13 mouse cellular contexts compared by ENCODE assay signal in the genomic region with DNA sequence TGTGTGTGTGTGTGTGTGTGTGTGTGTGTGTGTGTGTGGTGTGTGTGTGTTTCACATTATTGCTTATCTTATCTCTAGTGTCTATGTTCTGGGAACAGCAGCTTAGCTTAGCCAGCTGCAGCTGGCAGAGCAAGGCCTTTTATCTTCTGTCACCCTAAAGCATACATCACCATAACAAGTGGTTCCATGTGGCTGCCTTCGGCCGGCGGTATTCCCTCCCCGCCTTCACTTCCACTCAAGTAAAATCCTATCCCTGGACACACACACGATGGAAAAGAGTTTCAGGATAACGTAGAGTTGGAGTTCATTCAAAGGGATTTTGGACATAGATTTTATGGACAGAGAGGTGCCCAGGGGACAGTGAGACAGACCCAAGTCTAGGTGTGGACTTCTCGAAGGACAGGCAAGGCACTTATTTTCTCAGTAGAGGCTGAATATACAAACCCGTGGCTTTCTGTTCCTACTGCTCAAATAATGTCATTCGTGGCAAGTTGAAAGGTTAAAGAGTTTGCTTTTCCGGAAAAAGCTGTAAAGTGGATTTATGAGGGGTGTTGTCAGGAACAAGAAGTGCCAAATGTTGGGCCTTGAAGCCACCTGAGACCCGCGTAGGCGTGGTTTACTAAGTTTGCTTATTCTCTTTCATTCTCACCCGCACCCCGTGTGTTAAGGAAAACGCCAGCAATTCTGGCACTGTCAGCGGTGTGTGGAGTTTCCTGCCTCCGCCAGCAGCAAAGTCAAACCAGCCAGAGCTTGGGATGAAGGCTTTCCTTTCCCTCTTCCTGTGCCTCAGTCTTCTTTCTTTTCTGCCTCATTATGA. TPM values are rescaled to one million over a fixed set of nuclear protein-coding genes. Genes with fewer than 3 reads are reported as not detected.
DNase-seq lines count a peak whose midpoint lies in the region; ATAC-seq and TF ChIP-seq lines count a peak whose summit lies in the region.
"Had no signal": no experiment of that assay in that cellular context is flagged by ENCODE, and none has a peak within 500 bp of the region (broad histone marks: within the 10 kb centered on the region; RNA-seq: fewer than 3 reads in every experiment).

No protein-coding gene starts in this region.

- TF ChIP-seq EP300 in heart, postnatal 0 days (IDR thresholded peaks at IDR 0.05; ENCODE audit: low read depth) = no peak
- no peak for TF ChIP-seq EP300 in lung, postnatal 0 days (IDR thresholded peaks at IDR 0.05)

- H3K4me2 ChIP-seq in heart, postnatal 0 days (ENCODE audit: low read depth, low read length) = no peak overlapping the region
- peak overlapping the region; percentile 27 for H3K4me2 ChIP-seq in kidney, embryonic 15.5 days
- H3K4me2 ChIP-seq in lung, postnatal 0 days (replicated peaks; ENCODE audit: low read depth, low read length) = 0 out of 2 replicates have a peak overlapping the region, but pooled peaks have one; percentile 27

- peak; percentile 64 for DNase-seq in heart, postnatal 0 days (ENCODE audit: low spot score)
- DNase-seq in heart, adult 11 months = no peak
- peak; percentile 49 for DNase-seq in embryo, embryonic 10 days (ENCODE audit: low spot score)
- peak; percentile 56 for DNase-seq in lung, postnatal 0 days (ENCODE audit: low spot score)
- DNase-seq in left cerebral cortex, adult 2 months (ENCODE audit: extremely low spot score in 1 of 2, low spot score in 2 of 2) = no peak
- no peak for DNase-seq in layer of hippocampus, adult 9-10 months (ENCODE audit: low spot score)
- no peak for DNase-seq in cerebellum, postnatal 14 days
- DNase-seq: retina, postnatal 1 day; thymus, adult 2 months had no signal

- intact Hi-C loops in left cerebral cortex, adult 2 months (cut with DNase I) = no loop called here

- peak; percentile 64 for ATAC-seq in heart, postnatal 0 days (ENCODE audit: insufficient read depth, low read depth)
- ATAC-seq in kidney, embryonic 15.5 days (replicated peaks; ENCODE audit: low FRiP score) = no peak
- ATAC-seq in lung, postnatal 0 days = peak; percentile 61

- H3K9me3 ChIP-seq in heart, postnatal 0 days (replicated peaks; ENCODE audit: control insufficient read depth, low read length) = peaks cover 5% of the 10 kb centered on the region; the same call in 1 of the 2 replicates
- H3K9me3 ChIP-seq in kidney, embryonic 15.5 days (replicated peaks) = 0 out of 2 replicates have a peak, but pooled peaks cover 2% of the 10 kb centered on the region
- H3K9me3 ChIP-seq in lung, postnatal 0 days (ENCODE audit: low read length) = no peaks in the 10 kb centered on the region

- peaks cover 6% of the 10 kb centered on the region; the same call in 1 of the 2 replicates for H3K4me1 ChIP-seq in heart, postnatal 0 days (ENCODE audit: control insufficient read depth, insufficient read depth)
- peaks cover 26% of the 10 kb centered on the region for H3K4me1 ChIP-seq in kidney, embryonic 15.5 days
- no peaks in the 10 kb centered on the region for H3K4me1 ChIP-seq in lung, postnatal 0 days (ENCODE audit: insufficient read depth, low read depth, low read length)

- no peak overlapping the region for H3K9ac ChIP-seq in heart, postnatal 0 days (replicated peaks; ENCODE audit: low read depth, low read length)
- H3K9ac ChIP-seq in kidney, embryonic 15.5 days = no peak overlapping the region
- no peak overlapping the region for H3K9ac ChIP-seq in lung, postnatal 0 days (replicated peaks; ENCODE audit: low read depth)
- H3K9ac ChIP-seq: liver, embryonic 14.5 days had no signal

- H3K27me3 ChIP-seq in heart, postnatal 0 days (ENCODE audit: control insufficient read depth, insufficient read depth, low read length) = peaks cover 56% of the 10 kb centered on the region
- H3K27me3 ChIP-seq in kidney, embryonic 15.5 days = 0 out of 2 replicates have a peak, but pooled peaks cover 5% of the 10 kb centered on the region
- H3K27me3 ChIP-seq in lung, postnatal 0 days (replicated peaks; ENCODE audit: insufficient read depth, low read length) = 0 out of 2 replicates have a peak, but pooled peaks cover 2% of the 10 kb centered on the region

- 28% methylated on average over 18 of the region's 18 CpGs for WGBS in heart, postnatal 0 days
- WGBS in kidney, embryonic 15.5 days = 6% methylated on average over 18 of the region's 18 CpGs
- 6% methylated on average over 18 of the region's 18 CpGs for WGBS in lung, postnatal 0 days

- no peaks in the 10 kb centered on the region for H3K36me3 ChIP-seq in heart, postnatal 0 days (replicated peaks; ENCODE audit: control insufficient read depth, insufficient read depth, low read length)
- no peaks in the 10 kb centered on the region for H3K36me3 ChIP-seq in kidney, embryonic 15.5 days
- H3K36me3 ChIP-seq in lung, postnatal 0 days (ENCODE audit: insufficient read depth, low read length) = no peaks in the 10 kb centered on the region

- H3K27ac ChIP-seq in heart, postnatal 0 days (ENCODE audit: low read depth) = no peak overlapping the region
- peak overlapping the region; percentile 58; the same call in 1 of the 2 replicates for H3K27ac ChIP-seq in kidney, embryonic 15.5 days
- H3K27ac ChIP-seq in lung, postnatal 0 days (ENCODE audit: low read length) = 0 out of 2 replicates have a peak overlapping the region, but pooled peaks have one; percentile 15
- H3K27ac ChIP-seq in left cerebral cortex, adult 2 months = no peak overlapping the region
- H3K27ac ChIP-seq: liver, embryonic 14.5 days had no signal

- TF ChIP-seq CTCF in heart, postnatal 0 days (IDR thresholded peaks at IDR 0.05; ENCODE audit: low read depth) = no peak
- TF ChIP-seq CTCF in lung, postnatal 0 days (IDR thresholded peaks at IDR 0.05) = no peak
- TF ChIP-seq CTCF in left cerebral cortex, adult 2 months (IDR thresholded peaks at IDR 0.05) = no peak

- no peak overlapping the region for H3K4me3 ChIP-seq in heart, postnatal 0 days (ENCODE audit: low read depth, low read length)
- H3K4me3 ChIP-seq in kidney, embryonic 15.5 days (replicated peaks) = no peak overlapping the region
- H3K4me3 ChIP-seq in lung, postnatal 0 days (ENCODE audit: low read depth, low read length) = no peak overlapping the region
- H3K4me3 ChIP-seq in left cerebral cortex, adult 2 months = no peak overlapping the region

RNA-seq across cellular contexts. Expression of gene Pla2g5, which starts 37.3 kb away (rescaled TPM):
- total RNA-seq in heart, postnatal 0 days (2014; rRNA removed; ENCODE audit: low replicate concordance) = 1.6 and 9.2 TPM in 2 replicates
- polyA plus RNA-seq in heart, postnatal 0 days (2015; fragmentation: Nextera tagmentation; extraction: Ambion mirVana) = 4.7 and 6.2 TPM in 2 replicates
- polyA plus RNA-seq in kidney, embryonic 15.5 days (2015; fragmentation: Nextera tagmentation; extraction: Ambion mirVana) = 0.38 and 0.55 TPM in 2 replicates
- polyA plus RNA-seq in lung, postnatal 0 days (2015; fragmentation: Nextera tagmentation; extraction: Ambion mirVana) = 0.29 TPM in 1 of 2 replicates, not detected in the other
- 1 to 10 TPM; 4.5 to 4.7 TPM for total RNA-seq in left cerebral cortex, adult 2 months (2021)
- total RNA-seq: granulocyte monocyte progenitor cell, adult 5-6 weeks had no signal
- polyA plus RNA-seq: liver, embryonic 14.5 days had no signal

RNA-seq across cellular contexts. Expression of gene Gm13030, which starts 47.8 kb away (rescaled TPM):
- total RNA-seq in heart, postnatal 0 days (2014; rRNA removed; ENCODE audit: low replicate concordance) = not detected in 2 replicates
- polyA plus RNA-seq in heart, postnatal 0 days (2015; fragmentation: Nextera tagmentation; extraction: Ambion mirVana) = not detected in 2 replicates
- polyA plus RNA-seq in kidney, embryonic 15.5 days (2015; fragmentation: Nextera tagmentation; extraction: Ambion mirVana) = not detected in 2 replicates
- not detected in 2 replicates for polyA plus RNA-seq in lung, postnatal 0 days (2015; fragmentation: Nextera tagmentation; extraction: Ambion mirVana)
- total RNA-seq in left cerebral cortex, adult 2 months (2021) = not detected
- total RNA-seq: granulocyte monocyte progenitor cell, adult 5-6 weeks; layer of hippocampus, adult 8-10 months had no signal
- polyA plus RNA-seq: liver, embryonic 14.5 days; thymus, adult 2 months had no signal

RNA-seq across cellular contexts. Expression of gene Pla2g2d, which starts 50.4 kb away (rescaled TPM):
- total RNA-seq in heart, postnatal 0 days (2014; rRNA removed; ENCODE audit: low replicate concordance) = not detected in 2 replicates
- polyA plus RNA-seq in heart, postnatal 0 days (2015; fragmentation: Nextera tagmentation; extraction: Ambion mirVana) = not detected in 2 replicates
- polyA plus RNA-seq in kidney, embryonic 15.5 days (2015; fragmentation: Nextera tagmentation; extraction: Ambion mirVana) = 0.21 TPM in 1 of 2 replicates, not detected in the other
- polyA plus RNA-seq in lung, postnatal 0 days (2015; fragmentation: Nextera tagmentation; extraction: Ambion mirVana) = not detected in 2 replicates
- under 1 TPM; 0.42 to 0.97 TPM for total RNA-seq in left cerebral cortex, adult 2 months (2021)
- total RNA-seq: granulocyte monocyte progenitor cell, adult 5-6 weeks had no signal
- polyA plus RNA-seq: liver, embryonic 14.5 days had no signal

RNA-seq across cellular contexts. Expression of gene Pla2g2e, which starts 51.8 kb away (rescaled TPM):
- total RNA-seq in heart, postnatal 0 days (2014; rRNA removed; ENCODE audit: low replicate concordance) = not detected in 2 replicates
- 0.15 and 0.30 TPM in 2 replicates for polyA plus RNA-seq in heart, postnatal 0 days (2015; fragmentation: Nextera tagmentation; extraction: Ambion mirVana)
- polyA plus RNA-seq in kidney, embryonic 15.5 days (2015; fragmentation: Nextera tagmentation; extraction: Ambion mirVana) = 0.30 and 0.48 TPM in 2 replicates
- polyA plus RNA-seq in lung, postnatal 0 days (2015; fragmentation: Nextera tagmentation; extraction: Ambion mirVana) = not detected in 2 replicates
- not detected for total RNA-seq in left cerebral cortex, adult 2 months (2021)
- total RNA-seq: granulocyte monocyte progenitor cell, adult 5-6 weeks; layer of hippocampus, adult 8-10 months had no signal
- polyA plus RNA-seq: liver, embryonic 14.5 days had no signal

Comparison
In these comparisons a context has a peak if more than half of its experiments do, and no peak if none do; other contexts are left out.
1. DNase-seq: peak in heart, postnatal 0 days (single experiment), embryo, embryonic 10 days (single experiment) and lung, postnatal 0 days (single experiment); none in heart, adult 11 months (single experiment), left cerebral cortex, adult 2 months (0 of 2), layer of hippocampus, adult 9-10 months (single experiment) and cerebellum, postnatal 14 days (0 of 2).
2. H3K27ac ChIP-seq: peak in kidney, embryonic 15.5 days (single experiment) and lung, postnatal 0 days (single experiment); none in heart, postnatal 0 days (single experiment) and left cerebral cortex, adult 2 months (single experiment).